Mouse (Mus musculus) ES-E14 (cell line): ENCODE measurements around the gene Pitpnm2.

Source experiments
- HCFC1 ChIP-seq: IDR thresholded peaks from 2 replicates; pipeline ENCODE4 v1.6.1; 2012; ENCODE audit warnings: low read length, inconsistent platforms, borderline replicate concordance; ENCODE audit not compliant: insufficient read depth
- MAFK ChIP-seq: IDR thresholded peaks from 2 replicates; pipeline ENCODE4 v1.6.1; 2014; ENCODE audit warnings: mild to moderate bottlenecking, low read depth, low read length, inconsistent platforms; ENCODE audit not compliant: insufficient read depth
- ZNF384 ChIP-seq: IDR thresholded peaks from 2 replicates; pipeline ENCODE4 v1.6.1; 2012; ENCODE audit warnings: low read depth, low read length, inconsistent platforms

- no peak for TF ChIP-seq MAFK
- TF ChIP-seq HCFC1: no peak
- no peak for TF ChIP-seq ZNF384
Observed at GRCm38 (mm10) chr5:124086876-124087275, 162.7 kb downstream of the Pitpnm2 start.
